Mouse (Mus musculus) frontal cortex, postnatal 14 days (tissue): ENCODE measurements around the gene Stk39.

ENCODE experiments used
- DNase-seq, 2 experiments: peaks; one replicate each; pipeline ENCODE4 v3.0.0; 2022; ENCODE audit warnings: low spot score in 2 of 2

Gene Stk39

DNA sequence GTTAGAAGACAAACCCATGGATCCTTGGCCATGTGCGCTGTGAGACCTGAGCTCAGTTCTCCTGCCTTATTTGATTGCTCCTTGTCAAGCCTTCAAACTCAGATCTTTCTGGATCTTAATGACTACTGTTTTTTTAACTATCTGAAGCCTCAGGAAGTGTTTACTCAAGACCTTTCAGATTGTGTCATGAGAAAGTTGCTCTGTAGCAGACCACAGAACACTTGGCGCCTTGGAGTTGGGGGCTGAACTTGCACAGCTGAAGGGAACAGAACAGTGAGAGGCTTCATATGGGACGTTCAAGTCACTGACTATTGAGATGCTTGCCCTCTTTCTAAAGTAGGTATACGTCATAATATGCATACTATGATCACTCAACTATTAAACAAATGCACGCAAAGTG lies 239.1 kb downstream of the Stk39 start:
- DNase-seq: no peak

DNA sequence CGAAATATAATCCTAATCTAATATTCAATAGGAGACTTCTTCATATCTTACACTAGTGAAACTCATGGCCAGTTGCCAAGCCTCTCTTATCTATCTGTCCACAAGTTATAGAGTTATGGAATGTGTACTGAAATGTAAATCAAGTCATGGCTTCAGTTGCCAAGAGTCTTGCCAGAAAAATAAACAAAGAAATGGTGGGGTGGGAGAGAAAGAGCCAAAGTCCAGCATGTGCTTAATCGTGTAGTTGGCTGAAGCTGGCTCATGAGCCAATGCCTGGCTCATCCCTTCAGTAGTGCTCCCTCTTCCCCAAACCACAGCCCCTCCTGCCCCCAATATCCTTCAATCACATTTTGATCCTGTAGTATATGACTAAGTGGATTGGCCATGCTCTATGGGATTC lies 242.2 kb downstream of the Stk39 start:
- DNase-seq: no peak

DNA sequence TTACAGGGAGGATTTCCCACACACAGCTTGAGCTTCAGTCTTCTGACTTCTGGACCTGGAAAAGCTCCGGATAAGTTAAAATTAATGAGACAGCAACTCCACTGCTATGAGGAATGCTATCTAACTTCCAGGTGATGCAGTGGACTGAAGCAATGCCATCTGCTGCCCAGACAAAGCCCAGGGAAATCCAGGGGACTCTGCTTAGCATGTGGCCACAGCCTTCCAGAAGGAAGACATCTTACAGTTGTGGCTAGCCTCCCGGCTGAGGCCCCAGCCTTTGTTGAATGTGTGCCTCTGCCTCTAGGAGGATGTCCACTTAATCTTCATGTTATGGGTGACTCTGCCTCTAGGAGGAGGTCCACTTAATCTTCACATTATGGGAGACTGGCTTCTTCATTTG lies 243.0 kb downstream of the Stk39 start:
- no peak for DNase-seq

DNA sequence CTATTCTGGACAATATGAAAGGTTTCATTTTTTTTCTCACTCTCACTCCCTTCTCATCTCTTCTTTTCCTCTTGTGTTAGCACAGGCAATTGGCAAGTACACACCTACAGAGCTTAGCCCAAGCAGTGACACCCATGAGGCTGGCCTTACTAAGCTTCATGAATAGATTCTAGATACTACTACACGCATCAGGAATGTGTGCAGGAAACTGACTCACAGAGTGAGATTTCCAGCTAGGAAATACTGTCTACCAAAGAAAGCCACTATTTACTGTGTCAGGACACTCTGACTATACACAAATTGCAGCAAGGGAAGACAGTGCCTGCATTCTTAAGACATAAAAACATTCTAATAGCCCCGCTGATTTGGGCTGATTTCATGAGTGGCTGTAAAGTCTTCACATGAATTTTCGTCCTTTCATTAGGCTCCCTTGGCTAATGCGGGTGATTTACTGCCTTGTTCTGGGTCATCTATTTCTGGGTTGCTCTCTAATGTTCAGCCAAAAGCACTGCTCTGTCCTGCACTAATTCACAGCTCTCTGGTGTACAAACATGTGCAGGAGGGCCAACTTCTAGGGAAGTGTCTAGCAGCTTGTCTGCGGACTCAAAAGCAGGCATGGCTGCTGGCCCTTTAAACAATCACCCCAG lies 249.7 kb downstream of the Stk39 start:
- DNase-seq: no peak

DNA sequence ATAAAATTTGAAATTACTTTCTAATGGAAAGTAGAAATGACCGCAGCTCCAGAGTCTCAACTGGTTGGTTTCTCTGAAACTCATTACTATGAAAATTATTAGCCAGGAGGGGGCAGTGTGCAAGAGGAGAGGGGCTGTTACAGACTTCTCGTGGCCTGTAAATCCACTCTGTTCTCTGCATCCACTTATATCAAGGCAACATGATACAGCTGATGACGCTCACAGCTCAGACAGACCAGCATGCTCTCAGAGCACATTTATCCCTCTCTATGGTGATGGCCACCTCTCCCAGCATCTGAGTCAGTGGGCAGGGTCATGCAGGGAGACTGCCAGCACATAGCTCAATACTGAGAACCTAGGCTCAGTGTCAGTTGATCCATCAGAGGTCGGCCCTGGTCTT lies 250.8 kb downstream of the Stk39 start:
- no peak for DNase-seq

DNA sequence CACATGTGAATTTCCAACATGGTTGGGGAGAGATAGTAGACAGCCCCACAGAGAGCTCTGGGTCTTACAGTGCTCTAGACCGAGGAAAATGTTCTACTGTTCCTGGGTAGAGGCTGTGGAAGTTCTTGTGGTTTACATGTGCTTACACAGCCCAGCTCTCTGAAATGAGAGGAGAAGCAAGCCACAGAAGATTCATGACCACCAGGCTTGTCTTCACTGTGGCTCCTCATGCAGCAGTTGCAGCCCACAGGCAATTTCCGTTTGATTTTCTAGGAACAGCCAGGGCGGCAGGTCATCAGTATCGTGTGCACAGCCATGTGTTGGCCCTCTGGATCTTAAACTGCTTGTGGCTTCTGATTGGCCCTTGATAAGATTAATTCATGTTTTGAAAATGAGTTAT lies 252.2 kb downstream of the Stk39 start:
- DNase-seq: no peak

DNA sequence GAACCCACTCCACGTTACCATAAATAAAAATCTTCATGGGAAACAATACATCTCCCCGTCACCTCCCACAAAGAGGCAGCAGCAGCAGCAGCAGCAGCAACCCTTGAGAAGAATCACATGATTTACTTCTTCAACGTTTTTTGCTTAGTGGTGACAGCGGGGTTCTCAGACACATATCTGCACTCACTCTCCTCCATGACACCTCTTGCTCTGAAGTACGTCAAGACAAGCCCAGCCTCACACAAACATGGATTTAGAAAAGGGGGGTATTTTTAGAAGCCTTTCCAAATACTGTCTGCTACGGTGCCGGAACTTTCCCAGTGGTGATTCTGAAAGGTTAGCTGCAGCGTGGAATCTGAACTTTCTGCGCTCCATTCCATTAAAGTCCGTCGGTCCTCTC lies 256.9 kb downstream of the Stk39 start:
- no peak for DNase-seq

DNA sequence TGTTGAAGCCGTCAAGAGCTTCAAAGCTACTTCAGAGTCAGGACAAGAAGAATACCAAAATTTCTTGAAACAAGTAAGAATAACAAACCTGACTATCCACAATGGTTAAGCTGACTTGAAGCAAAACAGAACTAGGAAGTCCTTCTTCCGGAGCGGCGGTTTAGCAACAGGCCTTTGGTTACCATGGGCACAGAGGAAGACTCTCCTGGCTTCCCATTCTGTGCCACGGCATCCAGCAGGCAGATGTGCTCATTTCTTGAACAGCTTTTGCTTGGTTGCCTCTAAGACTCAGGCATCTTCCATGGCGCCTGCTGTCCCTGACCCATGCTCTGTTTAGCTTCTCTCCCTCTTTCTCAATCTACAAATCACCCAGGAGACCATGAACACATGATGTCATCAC lies 257.7 kb downstream of the Stk39 start:
- DNase-seq: no peak

DNA sequence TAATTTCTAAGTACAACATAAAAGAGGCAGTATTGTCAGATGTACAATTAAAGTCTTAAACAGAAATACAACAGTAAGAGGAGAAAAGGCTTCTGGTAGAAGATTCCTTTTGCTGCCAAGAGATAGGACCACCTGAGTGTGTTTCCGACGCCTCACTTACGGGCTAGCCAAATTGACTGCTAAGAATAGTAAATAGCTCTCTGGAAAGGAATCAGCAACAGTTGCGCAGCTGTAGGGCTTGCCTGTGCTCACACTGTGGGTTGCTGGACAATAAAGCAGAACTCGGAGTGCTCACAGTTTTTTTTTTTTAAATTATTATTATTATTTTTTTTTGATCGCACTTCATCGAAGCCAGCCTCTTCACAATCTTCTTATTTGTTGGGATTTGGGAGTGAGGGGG lies 260.6 kb downstream of the Stk39 start:
- no peak for DNase-seq

DNA sequence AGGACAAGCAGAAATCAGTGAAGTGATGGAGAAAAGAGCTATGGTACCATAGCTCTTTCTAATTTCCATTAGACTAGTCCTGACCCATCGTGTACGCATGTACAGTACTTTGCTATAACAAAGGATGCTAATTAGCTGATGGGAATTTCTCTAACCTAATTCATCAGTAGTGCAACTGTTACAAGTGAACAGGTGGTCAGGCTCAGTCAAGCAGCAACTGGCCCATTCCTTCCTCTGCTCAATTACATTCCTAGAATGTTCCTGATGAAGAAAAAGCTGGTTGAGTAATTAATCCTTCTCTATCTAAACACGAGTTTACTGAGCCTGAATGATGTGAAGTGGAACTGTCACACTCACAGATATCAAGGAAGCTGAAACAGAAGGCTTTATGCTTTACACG lies 275.8 kb downstream of the Stk39 start:
- DNase-seq: no peak

DNA sequence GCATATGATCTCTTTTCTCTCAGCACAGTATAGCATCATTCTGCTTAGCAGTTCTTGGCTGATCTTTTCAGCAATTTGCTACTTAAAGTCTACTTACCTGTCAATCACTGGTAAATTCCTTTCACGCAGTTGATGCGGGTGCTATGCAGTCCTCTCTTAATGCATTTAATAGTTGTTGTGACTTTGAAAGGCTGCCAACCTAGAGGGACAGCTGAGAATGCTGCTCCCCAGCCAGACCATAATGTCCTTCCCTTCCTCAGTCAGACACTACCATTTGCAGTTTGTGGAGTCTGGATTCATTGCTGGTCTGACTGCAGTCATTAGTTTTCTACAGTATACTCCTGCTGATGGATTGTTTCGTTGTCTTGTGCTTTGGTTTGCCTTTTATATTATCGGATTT lies 277.6 kb downstream of the Stk39 start:
- DNase-seq: no peak

DNA sequence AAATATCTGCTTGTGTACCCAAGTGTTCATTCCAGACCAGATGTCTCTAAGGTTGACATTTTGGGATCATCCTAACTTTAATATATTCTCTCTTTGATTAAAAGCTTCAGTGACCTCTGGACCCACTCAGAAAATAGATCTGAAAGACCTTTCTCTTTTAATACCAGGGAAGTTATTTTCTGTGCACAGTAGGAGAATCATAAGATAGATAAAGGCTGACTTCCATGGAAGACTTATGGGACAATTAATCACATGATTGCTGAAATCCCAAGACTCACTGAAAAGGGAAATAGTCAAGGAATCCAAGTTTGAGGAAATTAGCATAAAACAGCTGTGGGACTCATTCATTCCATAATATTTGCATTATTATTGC lies 278.6 kb downstream of the Stk39 start:
- no peak for DNase-seq

DNA sequence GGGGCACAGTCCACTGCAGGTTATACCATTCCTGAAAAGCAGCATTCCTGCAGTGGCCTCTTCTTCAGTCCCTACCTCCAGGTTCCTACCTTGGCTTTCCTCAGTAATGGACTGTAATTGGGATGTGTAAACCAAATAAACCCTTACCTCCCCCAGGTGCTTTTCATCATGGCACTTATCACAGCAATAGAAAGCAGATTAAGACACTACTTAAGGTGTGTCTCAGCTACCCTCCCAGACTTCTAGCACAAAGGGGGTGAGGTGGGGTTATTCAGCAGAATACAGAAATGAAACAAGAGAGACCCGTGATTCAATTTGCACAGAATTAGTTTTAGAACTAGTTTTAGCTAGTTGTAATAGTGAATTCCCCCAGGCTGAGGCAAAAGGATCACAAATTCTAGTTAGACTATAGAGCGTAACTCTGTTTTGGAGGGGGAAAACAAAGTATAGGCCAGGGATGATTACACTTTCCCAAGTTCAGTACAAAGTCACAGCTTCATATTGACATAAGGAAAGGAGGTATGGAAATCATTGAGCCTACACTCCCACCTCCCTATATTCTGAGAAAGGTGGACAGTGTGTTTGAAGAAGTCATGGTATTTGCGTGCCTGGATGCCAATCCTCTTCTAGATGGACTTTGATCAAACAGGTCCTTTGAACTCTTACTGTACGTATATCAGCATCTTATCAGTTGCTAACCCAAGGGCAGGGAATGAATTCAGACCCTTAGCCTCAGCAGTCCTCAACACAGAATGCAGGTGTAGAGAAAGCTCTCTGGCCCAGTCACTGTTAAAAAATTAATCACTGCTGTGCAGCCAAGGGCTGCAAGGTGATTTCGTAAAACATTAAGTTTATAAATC lies 279.2 kb downstream of the Stk39 start:
- no peak for DNase-seq

DNA sequence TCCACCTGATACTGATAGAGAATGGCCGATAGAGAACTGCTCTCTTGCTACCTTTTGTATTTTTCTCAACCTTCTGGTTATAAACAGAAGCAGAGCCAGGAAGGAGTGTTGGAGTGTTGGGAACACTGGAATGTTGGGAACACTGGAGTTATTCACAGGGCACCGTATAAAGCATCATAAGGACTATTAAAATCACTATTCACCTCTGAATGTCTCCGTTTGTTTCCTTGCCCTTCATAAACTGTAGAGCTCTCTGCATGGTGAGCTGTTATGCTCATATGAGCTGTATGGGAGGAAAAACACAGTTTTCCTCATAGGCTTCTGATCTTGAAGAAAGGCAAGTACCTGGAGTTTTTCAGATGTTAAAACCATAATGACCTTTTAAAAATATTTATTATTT lies 295.6 kb downstream of the Stk39 start:
- no peak for DNase-seq

DNA sequence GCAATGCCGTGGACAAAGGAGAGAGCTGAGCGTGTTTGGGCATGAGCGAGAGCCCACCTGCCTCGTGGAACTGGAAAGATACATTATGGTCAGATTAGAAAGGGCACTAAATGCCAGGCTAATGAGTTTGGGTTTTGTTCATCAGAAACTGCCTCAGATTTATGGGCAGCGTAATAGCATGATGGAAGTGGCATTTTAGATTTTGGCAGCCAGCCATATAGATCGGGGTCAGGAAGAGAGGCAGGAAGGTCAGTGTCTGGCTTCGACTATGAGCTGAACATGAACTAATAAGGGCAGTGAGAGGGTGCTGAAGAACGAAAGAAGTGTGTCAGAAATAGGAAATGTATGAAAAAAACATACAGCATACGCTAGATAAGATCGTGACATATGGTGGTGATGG lies 300.8 kb downstream of the Stk39 start:
- DNase-seq: no peak

DNA sequence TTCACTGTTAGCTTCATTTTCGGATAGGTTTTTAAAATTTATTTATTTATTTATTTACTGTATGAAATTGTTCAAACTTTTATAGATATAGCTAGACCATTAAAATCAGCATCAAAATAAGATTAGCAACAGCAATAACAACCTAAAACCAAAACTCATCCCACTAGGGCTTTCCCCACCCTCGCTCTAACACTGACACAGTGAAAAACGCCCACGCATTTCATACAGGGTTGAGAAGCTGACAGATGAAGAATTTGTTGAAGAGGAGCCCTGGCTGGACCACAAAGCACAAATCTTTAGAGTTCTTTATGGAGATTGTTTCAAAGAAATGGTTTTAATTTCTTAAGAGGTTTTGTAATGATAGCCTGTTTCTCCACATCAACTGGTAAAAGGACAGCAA lies 310.1 kb downstream of the Stk39 start:
- DNase-seq: no peak

DNA sequence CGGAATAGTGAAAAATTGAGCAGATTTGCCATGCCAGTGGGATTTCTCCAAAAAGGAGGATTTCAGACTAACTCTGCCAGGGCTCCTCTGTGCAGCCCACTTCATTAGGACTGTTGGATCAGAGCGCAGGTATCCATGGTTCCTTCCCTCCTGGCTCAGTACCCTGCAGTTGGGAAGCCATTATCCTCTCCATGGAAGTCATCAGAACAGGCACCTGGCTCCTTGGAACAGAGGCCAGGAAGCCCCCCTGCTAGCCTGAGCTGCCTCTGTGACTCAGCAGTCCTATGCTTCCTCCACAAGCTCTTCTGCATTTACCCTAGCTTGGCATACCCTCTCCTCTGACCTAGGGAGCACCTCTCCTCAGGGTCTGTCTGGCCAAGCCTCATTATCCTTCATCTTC lies 311.5 kb downstream of the Stk39 start:
- no peak for DNase-seq
